Mouse (Mus musculus) olfactory bulb, adult 2 months (tissue): ENCODE measurements around the gene Sik2.

Experiments used
- CTCF ChIP-seq: fragments of 200-500 bp; IDR thresholded peaks from 2 replicates; pipeline ENCODE4 v1.5.1; 2012; ENCODE audit warnings: low read depth, mild to moderate bottlenecking, low read length, moderate library complexity; ENCODE audit not compliant: insufficient read depth
- POLR2A ChIP-seq: fragments of 200-500 bp; IDR thresholded peaks from 2 replicates; pipeline ENCODE4 v1.6.1; 2012; ENCODE audit warnings: mild to moderate bottlenecking, low read depth, low read length, moderate library complexity; ENCODE audit not compliant: insufficient read depth

- no peak for TF ChIP-seq POLR2A
- TF ChIP-seq CTCF, result no peak
Observed at GRCm38 (mm10) chr9:50955176-50955575, 53.7 kb downstream of the Sik2 start.
